Mouse (Mus musculus): ENCODE results near the gene Kpna3. TPM values are rescaled to one million over a fixed set of nuclear protein-coding genes. Genes with fewer than 3 reads are reported as not detected.

Gene Kpna3
- polyA plus RNA-seq, 1 experiment = 1.4 TPM

DNA sequence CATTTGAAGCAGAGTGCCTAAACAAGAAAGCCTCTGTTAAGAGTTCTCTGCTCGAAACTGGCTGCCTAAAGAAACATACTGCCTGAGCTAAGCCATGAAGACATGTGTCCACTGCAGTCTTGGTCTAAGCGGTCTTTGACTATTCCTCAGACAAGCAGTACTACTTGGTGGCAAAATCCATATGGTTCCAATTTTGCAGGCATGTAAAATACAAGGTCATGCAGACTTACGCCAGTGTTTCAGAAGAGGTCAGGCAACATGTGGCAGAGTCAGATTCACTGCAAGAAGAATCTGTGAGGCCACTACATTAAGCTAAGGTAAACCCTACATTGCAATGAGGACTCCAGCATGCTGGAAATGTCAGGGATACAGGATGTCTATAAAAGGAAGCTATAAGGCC is 34.7 kb downstream of the Kpna3 start:
- Histone ChIP-seq H3K4me3 (ENCODE audit: low read depth, low read length) (no peak overlapping the region), H3K27me3 (ENCODE audit: control insufficient read depth, insufficient read depth, low read length) (no peaks in the 10 kb centered on the region), H3K27ac (ENCODE audit: insufficient read depth, low read depth, low read length) (no peak overlapping the region), H3K36me3 (ENCODE audit: control insufficient read depth, insufficient read depth, low read length) (peaks cover 8% of the 10 kb centered on the region), H3K4me1 (ENCODE audit: control insufficient read depth, insufficient read depth, insufficient read length, low read length) (no peaks in the 10 kb centered on the region)
- no peak for TF ChIP-seq CTCF (IDR thresholded peaks at IDR 0.05; ENCODE audit: extremely low read depth, insufficient read length, insufficient replicate concordance, low read depth, low read length)
- no peak for TF ChIP-seq POLR2A (IDR thresholded peaks at IDR 0.05; ENCODE audit: low read depth, low read length)
- WGBS = 94% methylated on average over 3 of the region's 3 CpGs

GRCm38 (mm10) chr14:61394745-61395144 is 44.9 kb downstream of the Kpna3 start:
- WGBS = 91% methylated on average over 6 of the region's 6 CpGs
- peaks cover 13% of the 10 kb centered on the region for H3K36me3 ChIP-seq (ENCODE audit: control insufficient read depth, insufficient read depth, low read length)
- H3K4me1 ChIP-seq (ENCODE audit: control insufficient read depth, insufficient read depth, insufficient read length, low read length) = no peaks in the 10 kb centered on the region
- no peak overlapping the region for H3K27ac ChIP-seq (ENCODE audit: insufficient read depth, low read depth, low read length)
- H3K27me3 ChIP-seq (ENCODE audit: control insufficient read depth, insufficient read depth, low read length) = no peaks in the 10 kb centered on the region
- no peak overlapping the region for H3K4me3 ChIP-seq (ENCODE audit: low read depth, low read length)
- TF ChIP-seq POLR2A (IDR thresholded peaks at IDR 0.05; ENCODE audit: low read depth, low read length) (no peak), CTCF (IDR thresholded peaks at IDR 0.05; ENCODE audit: extremely low read depth, insufficient read length, insufficient replicate concordance, low read depth, low read length) (no peak)

DNA sequence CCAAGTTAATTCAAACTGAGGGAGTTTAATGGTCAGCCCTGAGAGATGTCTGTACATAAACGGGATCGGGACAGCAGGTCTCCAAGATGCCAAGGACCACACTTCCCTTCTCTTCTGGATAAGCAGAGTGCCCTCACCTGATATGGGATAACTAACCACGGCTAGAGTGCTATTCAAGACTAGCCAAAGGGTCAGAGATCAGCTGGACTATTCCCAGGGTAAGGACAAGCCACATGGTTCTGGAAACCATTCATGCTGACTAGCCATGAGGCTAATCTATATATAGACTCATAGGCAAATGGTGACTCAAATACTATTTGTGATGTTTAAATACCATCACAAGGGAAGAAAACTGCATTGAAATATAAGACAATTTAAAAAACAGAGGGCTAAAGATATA is 49.1 kb downstream of the Kpna3 start:
- peaks cover 20% of the 10 kb centered on the region for H3K36me3 ChIP-seq (ENCODE audit: control insufficient read depth, insufficient read depth, low read length)
- no peak overlapping the region for H3K27ac ChIP-seq (ENCODE audit: insufficient read depth, low read depth, low read length)
- TF ChIP-seq CTCF (IDR thresholded peaks at IDR 0.05; ENCODE audit: extremely low read depth, insufficient read length, insufficient replicate concordance, low read depth, low read length) (no peak), POLR2A (IDR thresholded peaks at IDR 0.05; ENCODE audit: low read depth, low read length) (no peak)
- 77% methylated on average over 3 of the region's 3 CpGs for WGBS
- no peak overlapping the region for H3K4me3 ChIP-seq (ENCODE audit: low read depth, low read length)
- no peaks in the 10 kb centered on the region for H3K4me1 ChIP-seq (ENCODE audit: control insufficient read depth, insufficient read depth, insufficient read length, low read length)
- no peaks in the 10 kb centered on the region for H3K27me3 ChIP-seq (ENCODE audit: control insufficient read depth, insufficient read depth, low read length)

- H3K4me3 ChIP-seq (ENCODE audit: low read depth, low read length) = no peak overlapping the region
- TF ChIP-seq POLR2A (IDR thresholded peaks at IDR 0.05; ENCODE audit: low read depth, low read length) (no peak), CTCF (IDR thresholded peaks at IDR 0.05; ENCODE audit: extremely low read depth, insufficient read length, insufficient replicate concordance, low read depth, low read length) (no peak)
- H3K27ac ChIP-seq (ENCODE audit: insufficient read depth, low read depth, low read length) = no peak overlapping the region
- peaks cover 26% of the 10 kb centered on the region for H3K36me3 ChIP-seq (ENCODE audit: control insufficient read depth, insufficient read depth, low read length)
- H3K27me3 ChIP-seq (ENCODE audit: control insufficient read depth, insufficient read depth, low read length) = no peaks in the 10 kb centered on the region
- H3K4me1 ChIP-seq (ENCODE audit: control insufficient read depth, insufficient read depth, insufficient read length, low read length) = peaks cover under 1% of the 10 kb centered on the region; the same call in 1 of the 2 replicates
- 93% methylated on average over 2 of the region's 2 CpGs for WGBS
Observed at GRCm38 (mm10) chr14:61367290-61367689, 72.4 kb downstream of the Kpna3 start.

- peaks cover 11% of the 10 kb centered on the region for H3K36me3 ChIP-seq (ENCODE audit: control insufficient read depth, insufficient read depth, low read length)
- TF ChIP-seq CTCF (IDR thresholded peaks at IDR 0.05; ENCODE audit: extremely low read depth, insufficient read length, insufficient replicate concordance, low read depth, low read length) = no peak
- no peak for TF ChIP-seq POLR2A (IDR thresholded peaks at IDR 0.05; ENCODE audit: low read depth, low read length)
- H3K27ac ChIP-seq (ENCODE audit: insufficient read depth, low read depth, low read length) = no peak overlapping the region
- H3K4me1 ChIP-seq (ENCODE audit: control insufficient read depth, insufficient read depth, insufficient read length, low read length) = peaks cover 11% of the 10 kb centered on the region; the same call in 1 of the 2 replicates
- H3K4me3 ChIP-seq (ENCODE audit: low read depth, low read length) = no peak overlapping the region
- no peaks in the 10 kb centered on the region for H3K27me3 ChIP-seq (ENCODE audit: control insufficient read depth, insufficient read depth, low read length)
- WGBS = 86% methylated on average over 3 of the region's 3 CpGs
Observed at GRCm38 (mm10) chr14:61364656-61365055, 75.0 kb downstream of the Kpna3 start.

DNA sequence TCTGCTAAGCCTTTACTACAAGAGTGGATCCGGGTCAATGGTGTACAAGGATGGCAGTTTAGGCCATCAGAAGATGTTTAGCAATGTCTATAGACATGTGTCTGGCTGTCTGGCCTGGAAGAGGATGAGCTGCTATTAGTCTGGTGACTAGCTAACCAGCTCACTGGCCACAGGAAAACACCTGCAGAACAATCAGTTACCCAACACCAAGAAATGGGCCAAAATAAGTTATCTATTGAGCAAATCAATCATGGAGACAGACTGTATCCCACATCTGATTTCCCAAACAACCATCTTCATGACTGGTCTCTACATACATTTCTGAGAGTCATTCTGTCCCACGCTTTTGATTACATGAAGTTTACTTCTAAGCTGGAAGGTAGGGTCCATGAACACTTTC is 75.9 kb downstream of the Kpna3 start:
- TF ChIP-seq CTCF (IDR thresholded peaks at IDR 0.05; ENCODE audit: extremely low read depth, insufficient read length, insufficient replicate concordance, low read depth, low read length) (no peak), POLR2A (IDR thresholded peaks at IDR 0.05; ENCODE audit: low read depth, low read length) (no peak)
- Histone ChIP-seq H3K27me3 (ENCODE audit: control insufficient read depth, insufficient read depth, low read length) (no peaks in the 10 kb centered on the region), H3K4me3 (ENCODE audit: low read depth, low read length) (no peak overlapping the region), H3K36me3 (ENCODE audit: control insufficient read depth, insufficient read depth, low read length) (peaks cover 8% of the 10 kb centered on the region), H3K4me1 (ENCODE audit: control insufficient read depth, insufficient read depth, insufficient read length, low read length) (peaks cover 11% of the 10 kb centered on the region; the same call in 1 of the 2 replicates), H3K27ac (ENCODE audit: insufficient read depth, low read depth, low read length) (no peak overlapping the region)
- 93% methylated on average over 2 of the region's 2 CpGs for WGBS

- peaks cover 11% of the 10 kb centered on the region; the same call in 1 of the 2 replicates for H3K4me1 ChIP-seq (ENCODE audit: control insufficient read depth, insufficient read depth, insufficient read length, low read length)
- no peaks in the 10 kb centered on the region for H3K27me3 ChIP-seq (ENCODE audit: control insufficient read depth, insufficient read depth, low read length)
- TF ChIP-seq POLR2A (IDR thresholded peaks at IDR 0.05; ENCODE audit: low read depth, low read length) (no peak), CTCF (IDR thresholded peaks at IDR 0.05; ENCODE audit: extremely low read depth, insufficient read length, insufficient replicate concordance, low read depth, low read length) (no peak)
- WGBS = 96% methylated on average over 2 of the region's 2 CpGs
- H3K4me3 ChIP-seq (ENCODE audit: low read depth, low read length) = no peak overlapping the region
- no peak overlapping the region for H3K27ac ChIP-seq (ENCODE audit: insufficient read depth, low read depth, low read length)
- H3K36me3 ChIP-seq (ENCODE audit: control insufficient read depth, insufficient read depth, low read length) = peaks cover 6% of the 10 kb centered on the region
Observed at GRCm38 (mm10) chr14:61362268-61362667, 77.4 kb downstream of the Kpna3 start.
